Mouse (Mus musculus) liver, postnatal 0 days (tissue): ENCODE measurements around the gene Il18bp.

Experiments used
- CTCF ChIP-seq: sonication (generic); IDR thresholded peaks from 2 replicates; pipeline ENCODE4 v1.5.1; 2016; ENCODE audit warnings: antibody characterized with exemption, low read depth
- EP300 ChIP-seq: IDR thresholded peaks from 2 replicates; pipeline ENCODE4 v1.6.1; 2016; ENCODE audit warnings: antibody characterized with exemption, low read depth, mild to moderate bottlenecking

DNA sequence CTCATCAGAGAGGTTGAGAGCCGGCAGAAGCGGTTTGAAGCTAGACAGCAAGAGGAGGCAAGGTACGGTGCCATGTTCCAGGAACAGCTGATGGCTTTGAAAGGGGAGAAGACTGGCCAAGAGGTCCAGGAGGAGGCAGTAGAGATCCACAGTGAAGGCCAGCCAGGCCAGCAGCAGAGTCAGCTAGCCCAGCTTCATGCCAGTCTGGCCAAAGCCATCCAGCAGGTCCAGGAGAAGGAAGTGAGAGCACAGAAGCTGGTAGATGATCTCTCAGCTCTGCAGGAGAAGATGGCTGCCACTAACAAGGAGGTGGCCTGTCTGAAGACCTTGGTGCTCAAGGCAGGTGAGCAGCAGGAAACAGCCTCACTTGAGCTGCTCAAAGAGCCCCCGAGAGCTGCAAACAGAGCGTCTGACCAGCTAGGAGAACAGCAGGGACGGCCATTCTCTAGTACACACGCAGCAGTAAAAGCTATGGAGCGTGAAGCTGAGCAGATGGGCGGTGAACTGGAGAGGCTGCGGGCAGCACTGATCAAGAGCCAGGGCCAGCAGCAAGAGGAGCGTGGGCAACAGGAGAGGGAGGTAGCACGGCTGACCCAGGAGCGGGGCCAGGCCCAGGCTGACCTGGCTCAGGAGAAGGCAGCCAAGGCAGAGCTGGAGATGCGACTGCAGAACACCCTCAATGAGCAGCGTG, 18.9 kb downstream of the Il18bp start:
- TF ChIP-seq CTCF: 0 out of 2 replicates have a peak, but pooled peaks have one; percentile 21
- TF ChIP-seq EP300: no peak
